Mouse (Mus musculus): Measurements from ENCODE around the gene Noct.

GRCm38 (mm10) chr3:51258070-51258469, 33.8 kb downstream of the Noct start:
- no peak for TF ChIP-seq POLR2A (IDR thresholded peaks at IDR 0.05; ENCODE audit: borderline replicate concordance, extremely low read depth, low read depth, low read length)
- TF ChIP-seq CTCF (IDR thresholded peaks at IDR 0.05; ENCODE audit: insufficient read depth, low read length) = no peak
